Mouse (Mus musculus) kidney, adult 11 months (tissue): ENCODE measurements at regions not wholly inside any gene's neighbourhood (a gene's known extent, or its start where the extent isn't known, plus 50 kb on each side); places are given as distances from the start of the nearest gene placed in this dataset.

Source experiments
- DNase-seq: peaks from one replicate; pipeline ENCODE4 v3.0.0; 2022

- no peak for DNase-seq
Observed at GRCm38 (mm10) chr16:78877941-78878340, 52.8 kb upstream of the Chodl start.

DNA sequence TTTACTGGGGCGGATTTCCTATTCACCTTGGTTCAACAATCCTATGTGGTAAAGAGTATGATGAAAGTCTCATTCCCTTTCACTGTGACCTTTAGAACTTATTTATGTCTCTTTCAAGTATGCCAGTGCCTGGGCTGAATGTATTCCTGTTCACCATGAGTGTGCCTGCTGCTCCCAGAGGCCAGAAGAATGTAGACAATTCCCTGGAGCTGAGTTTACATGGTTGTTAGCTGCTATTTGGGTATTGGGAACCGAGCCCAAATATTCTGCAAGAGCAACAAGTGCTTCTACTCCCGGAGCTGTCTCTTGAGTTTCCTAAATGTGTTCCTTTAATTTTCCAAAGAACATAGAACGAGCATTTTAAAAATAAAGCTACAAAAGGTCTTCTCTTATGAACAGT, 71.7 kb upstream of the Chodl start:
- no peak for DNase-seq

- DNase-seq = no peak
Observed at GRCm38 (mm10) chr16:78830957-78831356, 99.8 kb upstream of the Chodl start.

DNA sequence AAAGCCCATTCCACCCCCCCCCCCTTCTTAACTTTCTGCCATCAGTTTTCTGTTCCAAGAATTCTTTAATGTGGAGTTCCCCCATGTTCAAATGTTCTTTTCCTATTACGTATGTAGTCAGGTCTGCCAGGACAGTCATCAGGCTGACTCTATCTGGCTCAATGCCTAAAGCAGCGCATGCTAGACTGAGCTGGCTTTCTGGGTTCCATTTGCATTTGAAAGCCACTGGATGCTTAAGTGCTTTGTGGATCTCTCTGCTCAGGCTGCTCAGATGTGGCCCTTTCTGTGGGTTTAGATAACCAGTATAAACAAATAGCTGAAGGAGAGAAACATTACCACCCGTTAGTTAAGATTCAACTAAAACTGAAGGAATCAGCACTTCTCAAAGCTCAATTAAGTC, 103.0 kb upstream of the Chodl start:
- no peak for DNase-seq

- no peak for DNase-seq
Observed at GRCm38 (mm10) chr16:78790064-78790463, 140.7 kb upstream of the Chodl start.

DNA sequence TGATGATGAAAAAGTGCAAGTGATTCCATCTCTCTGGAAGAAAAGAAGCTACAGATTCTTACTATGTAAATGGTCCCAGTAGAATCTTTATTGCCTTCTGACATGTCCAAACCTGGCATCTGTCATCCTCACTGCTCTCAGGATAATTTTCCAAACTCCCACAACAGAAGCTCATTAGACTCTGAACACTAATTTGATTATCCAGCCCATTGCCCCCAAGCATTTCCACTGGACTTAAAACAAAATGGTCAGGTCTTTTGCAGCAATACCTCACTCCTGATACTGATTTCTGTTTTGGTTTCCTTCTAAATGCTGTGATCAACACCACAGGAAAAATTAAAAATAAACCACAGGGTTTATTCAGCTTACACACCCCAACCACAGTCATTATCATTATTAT, 171.5 kb upstream of the Chodl start:
- DNase-seq = no peak

DNA sequence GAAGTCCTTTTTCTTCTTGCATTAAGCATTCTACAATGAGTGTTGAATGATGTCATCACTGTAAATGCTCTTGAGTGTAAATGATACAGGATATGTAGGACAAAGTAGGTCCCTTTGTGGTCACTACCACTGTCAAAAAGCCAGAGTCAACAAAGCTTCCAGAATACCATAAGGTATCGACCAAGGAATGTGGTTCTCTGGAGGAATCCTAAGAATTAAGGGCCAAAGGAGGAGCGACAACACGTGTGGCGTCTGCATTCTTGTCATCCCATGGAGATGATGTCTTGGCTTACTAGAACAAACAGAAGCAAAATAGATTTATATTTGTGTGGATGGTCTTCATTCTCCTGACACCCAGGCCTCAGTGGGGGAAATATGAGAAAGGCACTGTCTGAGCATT, 161.4 kb upstream of the D16Ertd472e start:
- no peak for DNase-seq

DNA sequence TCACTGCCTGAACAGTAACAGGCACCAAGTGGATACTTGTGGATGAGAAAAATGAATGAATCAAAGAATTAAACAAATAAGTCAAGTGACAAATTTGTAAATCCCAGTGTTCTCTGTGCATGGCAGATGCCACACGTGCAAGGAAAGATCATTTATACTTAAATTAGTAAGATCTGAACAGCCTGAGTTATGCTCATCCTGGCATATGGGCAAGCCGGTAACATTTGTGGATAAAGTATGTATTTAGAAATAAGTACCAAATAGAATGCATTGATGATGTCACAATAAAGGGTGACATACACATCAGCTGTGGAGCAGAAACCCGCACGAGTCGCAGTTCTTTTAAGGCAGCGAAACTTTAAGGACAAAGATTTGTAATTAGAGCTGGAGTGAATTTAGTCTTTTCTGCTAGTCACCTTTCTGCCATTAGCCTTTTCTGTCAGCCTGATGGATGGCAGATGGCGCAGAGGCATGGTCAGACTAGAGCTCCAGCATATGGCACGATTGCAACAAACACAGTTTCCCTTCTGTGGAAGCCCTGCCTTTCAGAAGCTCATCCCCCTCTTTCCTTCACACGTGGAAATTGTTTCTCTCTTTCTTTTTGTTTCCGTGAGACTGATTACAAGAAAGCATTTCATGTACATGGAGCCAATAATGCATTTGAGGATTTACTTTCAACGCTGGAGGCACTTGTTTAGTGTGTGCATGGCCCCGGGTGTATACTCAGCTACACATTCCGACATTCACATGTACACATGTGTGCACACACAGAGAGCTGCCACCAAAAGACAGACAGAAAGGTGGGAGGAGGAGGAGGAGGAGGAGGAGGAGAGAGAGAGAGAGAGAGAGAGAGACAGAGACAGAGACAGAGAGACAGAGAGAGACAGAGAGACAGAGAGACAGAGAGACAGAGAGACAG, 154.3 kb upstream of the D16Ertd472e start:
- no peak for DNase-seq

DNA sequence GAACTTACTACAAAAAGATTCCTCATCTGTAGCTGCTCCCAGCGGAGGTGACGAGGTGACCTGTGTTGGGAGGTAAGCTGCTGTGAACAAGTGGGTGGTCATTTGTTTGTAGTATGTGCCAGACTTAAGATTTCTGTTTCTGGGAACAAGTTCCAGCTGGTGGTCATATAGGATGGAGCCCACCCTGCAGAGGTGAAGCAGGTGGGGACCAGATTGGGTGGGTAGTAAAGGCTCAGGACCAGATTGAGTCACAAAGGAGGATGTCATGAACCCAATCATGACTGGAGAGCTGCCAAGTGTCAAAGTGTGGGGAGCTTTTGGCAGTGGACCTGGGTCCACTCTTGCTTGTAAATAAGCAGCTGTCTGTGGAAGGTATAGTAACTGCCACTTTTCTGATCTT, 149.0 kb upstream of the D16Ertd472e start:
- DNase-seq = no peak

GRCm38 (mm10) chr16:78709943-78710342, 133.4 kb upstream of the D16Ertd472e start:
- no peak for DNase-seq

GRCm38 (mm10) chr16:78707566-78707965, 131.1 kb upstream of the D16Ertd472e start:
- DNase-seq = no peak

- no peak for DNase-seq
Observed at GRCm38 (mm10) chr16:78707165-78707564, 130.7 kb upstream of the D16Ertd472e start.

DNA sequence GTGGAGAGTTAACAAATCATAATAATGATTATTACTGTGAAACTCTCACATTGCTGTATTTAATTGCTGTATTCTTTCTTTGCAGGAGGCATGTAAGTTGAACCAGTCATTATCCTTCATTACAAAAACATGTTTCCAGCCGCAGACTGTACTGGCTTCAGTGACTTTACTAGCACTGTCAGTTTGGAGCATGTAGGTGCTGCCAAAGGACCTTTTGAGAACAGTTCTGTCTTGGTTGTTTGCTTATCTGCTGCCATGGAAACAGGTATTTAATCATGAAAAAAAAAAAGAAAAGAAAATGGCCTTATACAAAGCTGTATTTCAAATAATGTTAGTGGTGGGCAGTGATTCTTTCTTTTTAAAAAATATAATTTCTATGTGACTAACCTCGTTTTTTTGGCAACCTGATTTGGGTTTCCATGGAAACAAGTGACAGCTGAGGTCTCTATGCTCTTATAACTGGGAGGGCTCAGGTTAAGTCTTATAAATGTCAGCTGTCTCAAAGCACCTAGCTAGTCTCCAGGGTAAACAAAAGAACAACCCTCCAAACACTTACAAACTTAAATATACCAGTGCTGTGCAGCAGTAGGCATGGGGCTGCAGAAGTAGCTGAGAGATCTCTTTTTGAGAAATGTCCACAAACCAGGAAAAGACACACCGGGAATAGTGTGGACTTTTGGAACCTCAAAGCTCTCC, 121.2 kb upstream of the D16Ertd472e start:
- no peak for DNase-seq

DNA sequence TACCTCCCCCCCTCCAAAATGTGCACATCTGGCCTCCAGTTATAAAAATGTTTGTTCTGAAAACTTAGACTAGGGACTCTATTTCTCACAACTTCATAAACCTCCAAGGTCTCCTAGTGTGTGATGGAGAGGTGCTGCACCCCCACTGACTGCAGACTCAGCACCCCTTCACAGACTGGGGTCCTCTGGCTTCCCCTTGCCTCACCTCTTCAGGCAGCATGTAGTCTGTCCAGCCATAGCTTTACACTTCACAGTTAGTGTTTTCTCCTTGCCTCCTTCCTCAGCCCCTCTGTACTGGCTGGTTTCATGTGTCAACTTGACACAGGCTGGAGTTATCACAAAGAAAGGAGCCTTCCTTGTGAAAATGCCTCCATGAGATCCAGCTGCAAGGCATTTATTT, 111.7 kb upstream of the D16Ertd472e start:
- DNase-seq = no peak

DNA sequence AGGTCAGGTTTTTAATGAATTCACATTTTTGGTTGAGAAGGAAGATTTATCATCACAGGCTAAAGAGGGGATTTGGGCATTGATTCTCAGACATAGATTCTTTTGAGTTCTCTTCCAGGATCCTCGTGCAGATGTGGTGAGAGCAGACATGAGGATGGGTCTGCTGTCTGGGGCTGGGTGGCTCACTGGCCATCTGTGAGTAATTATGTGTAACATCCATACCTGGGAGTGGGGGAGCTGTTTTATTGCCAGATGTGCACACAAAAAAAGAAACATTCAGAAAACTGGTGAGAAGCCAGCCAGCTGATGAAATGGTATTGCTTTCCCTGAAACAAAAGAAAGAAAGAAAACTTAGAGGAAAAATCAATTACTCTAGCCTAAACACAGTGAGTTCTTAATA, 108.7 kb upstream of the D16Ertd472e start:
- no peak for DNase-seq

GRCm38 (mm10) chr16:78684031-78684430, 107.5 kb upstream of the D16Ertd472e start:
- no peak for DNase-seq

- DNase-seq = no peak
Observed at GRCm38 (mm10) chr16:78661126-78661525, 84.6 kb upstream of the D16Ertd472e start.

- no peak for DNase-seq
Observed at GRCm38 (mm10) chr16:78644710-78645109, 68.2 kb upstream of the D16Ertd472e start.

DNA sequence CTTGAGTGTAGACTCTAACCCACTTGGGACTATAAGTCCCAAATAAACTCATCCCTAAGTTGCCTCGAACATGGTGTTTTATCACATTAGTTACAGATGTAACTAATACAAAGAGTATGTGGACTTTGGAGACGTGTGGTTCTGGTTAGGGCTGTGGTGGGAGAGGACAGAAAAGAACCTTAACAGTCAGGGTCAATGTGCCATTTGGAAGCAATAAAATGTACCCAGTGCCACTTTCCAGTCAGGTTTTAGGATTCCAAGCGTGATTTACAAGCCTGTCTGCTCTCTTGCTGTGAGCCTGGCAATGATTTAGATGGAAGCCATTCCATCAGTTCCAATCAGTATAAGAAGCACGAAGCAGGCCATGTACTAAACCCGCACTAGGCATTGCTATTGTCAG, 65.2 kb upstream of the D16Ertd472e start:
- DNase-seq = no peak

- DNase-seq = no peak
Observed at GRCm38 (mm10) chr16:78641205-78641604, 64.7 kb upstream of the D16Ertd472e start.

- DNase-seq = no peak
Observed at GRCm38 (mm10) chr16:78637452-78637851, 60.9 kb upstream of the D16Ertd472e start.

DNA sequence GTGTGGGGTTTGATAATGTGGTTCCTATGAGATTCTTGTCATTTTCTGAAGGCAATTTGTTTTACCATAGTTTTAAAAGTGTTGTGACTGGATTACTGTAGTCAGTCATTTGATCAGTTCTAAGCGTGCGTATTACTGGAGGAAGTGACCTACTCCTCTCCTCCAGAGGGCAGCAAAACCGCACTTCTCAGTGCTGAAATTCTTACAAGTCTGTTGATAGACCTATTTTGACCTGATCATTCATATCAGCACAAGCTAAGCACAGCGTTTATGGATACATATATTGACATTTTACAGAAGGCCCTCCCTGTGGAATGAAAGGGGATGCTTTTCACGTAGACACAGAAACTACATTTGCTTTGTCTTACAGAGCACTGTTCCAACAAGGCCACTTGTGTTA, 60.5 kb upstream of the D16Ertd472e start:
- no peak for DNase-seq

DNA sequence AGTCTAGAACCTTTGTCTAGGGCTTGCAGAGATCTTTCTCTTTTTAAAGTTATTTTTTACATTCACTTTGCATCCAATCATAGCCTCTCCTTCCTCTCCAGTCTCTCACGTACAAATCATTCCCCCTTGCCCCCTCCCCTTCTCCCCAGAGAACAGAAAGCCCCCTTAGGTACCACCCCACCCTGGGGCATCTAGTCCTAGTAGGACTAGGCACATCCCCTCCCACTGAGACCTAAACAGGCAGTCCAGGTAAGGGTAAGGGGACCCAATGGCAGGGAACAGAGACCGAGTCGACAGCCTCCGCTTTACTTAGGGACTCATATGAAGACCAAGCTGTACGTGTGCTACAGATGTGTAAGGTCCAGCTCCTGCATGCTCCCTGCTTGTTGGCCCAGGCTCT, 59.3 kb upstream of the D16Ertd472e start:
- DNase-seq = no peak

DNA sequence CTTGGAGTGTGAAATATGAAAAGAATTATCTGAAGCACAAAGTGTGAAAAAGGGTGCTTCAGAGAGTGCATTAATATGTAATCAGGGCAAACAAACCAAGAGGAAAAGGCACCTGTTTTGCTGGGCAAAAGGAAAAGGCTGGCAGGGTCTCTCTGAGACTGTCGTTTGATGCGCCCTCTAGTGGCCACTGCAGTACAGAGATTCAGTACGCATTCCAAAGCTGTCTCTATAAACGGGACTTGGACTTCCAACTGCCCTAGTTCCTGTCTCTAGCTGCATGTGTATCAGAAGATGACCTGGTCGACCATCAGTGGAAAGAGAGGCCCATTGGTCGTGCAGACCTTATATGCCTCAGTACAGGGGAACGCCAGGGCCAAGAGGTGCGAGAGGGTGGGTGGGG, 58.7 kb upstream of the D16Ertd472e start:
- peak; percentile 14 for DNase-seq
